Mouse (Mus musculus) thymus, postnatal 25 days (tissue): Measurements from ENCODE around the gene Tmem242.

Source experiments
- DNase-seq: peaks from one replicate; pipeline ENCODE4 v3.0.0; 2022

The Tmem242 gene

GRCm38 (mm10) chr17:5440159-5440971 lies at the start of gene Tmem242:
Gene Tmem242, minus strand, starts transcription at chr17:5440259.
- peak; percentile 94 for DNase-seq

GRCm38 (mm10) chr17:5488156-5488555 lies 48.1 kb upstream of the Tmem242 start:
- peak; percentile 73 for DNase-seq

- no peak for DNase-seq
Observed at GRCm38 (mm10) chr17:5484663-5485062, 44.6 kb upstream of the Tmem242 start.

- no peak for DNase-seq
Observed at GRCm38 (mm10) chr17:5483456-5483855, 43.4 kb upstream of the Tmem242 start.

- DNase-seq: no peak
Observed at GRCm38 (mm10) chr17:5475960-5476725, 36.1 kb upstream of the Tmem242 start.

GRCm38 (mm10) chr17:5472268-5472667 lies 32.2 kb upstream of the Tmem242 start:
- no peak for DNase-seq

GRCm38 (mm10) chr17:5467177-5467576 lies 27.1 kb upstream of the Tmem242 start:
- no peak for DNase-seq

- no peak for DNase-seq
Observed at GRCm38 (mm10) chr17:5466736-5467135, 26.7 kb upstream of the Tmem242 start.

- no peak for DNase-seq
Observed at GRCm38 (mm10) chr17:5463912-5464311, 23.9 kb upstream of the Tmem242 start.

- DNase-seq: no peak
Observed at GRCm38 (mm10) chr17:5453657-5454056, 13.6 kb upstream of the Tmem242 start.

- peak; percentile 24 for DNase-seq
Observed at GRCm38 (mm10) chr17:5443751-5444150, 3.7 kb upstream of the Tmem242 start.

- DNase-seq: no peak
Observed at GRCm38 (mm10) chr17:5443260-5443659, 3.2 kb upstream of the Tmem242 start.

- DNase-seq: peak; percentile 51
Observed at GRCm38 (mm10) chr17:5442403-5442802, 2.3 kb upstream of the Tmem242 start.

GRCm38 (mm10) chr17:5439831-5440158 lies 264 bp downstream of the Tmem242 start:
- DNase-seq: no peak

- no peak for DNase-seq
Observed at GRCm38 (mm10) chr17:5429772-5430133, 10.3 kb downstream of the Tmem242 start.

GRCm38 (mm10) chr17:5429090-5429771 lies 10.8 kb downstream of the Tmem242 start:
- DNase-seq: peak; percentile 93

GRCm38 (mm10) chr17:5425204-5425603 lies 14.9 kb downstream of the Tmem242 start:
- no peak for DNase-seq

- DNase-seq: no peak
Observed at GRCm38 (mm10) chr17:5424156-5424555, 15.9 kb downstream of the Tmem242 start.

GRCm38 (mm10) chr17:5421835-5422234 lies 18.2 kb downstream of the Tmem242 start:
- no peak for DNase-seq

- DNase-seq: no peak
Observed at GRCm38 (mm10) chr17:5419771-5420518, 20.1 kb downstream of the Tmem242 start.

- DNase-seq: no peak
Observed at GRCm38 (mm10) chr17:5419056-5419455, 21.0 kb downstream of the Tmem242 start.

- DNase-seq: no peak
Observed at GRCm38 (mm10) chr17:5418545-5418944, 21.5 kb downstream of the Tmem242 start, which contains the start of gene Ldhal6b. Gene Ldhal6b, minus strand, starts transcription at chr17:5418767.

- no peak for DNase-seq
Observed at GRCm38 (mm10) chr17:5416518-5416917, 23.5 kb downstream of the Tmem242 start.
